Mouse (Mus musculus) naive thymus-derived CD4-positive, alpha-beta T cell, adult 2 months (primary cell): ENCODE data around the gene Iqgap2.

Source experiments
- DNase-seq: peaks from one replicate; pipeline ENCODE4 v3.0.0-alpha.2; 2011; ENCODE audit warnings: low read depth

The Iqgap2 gene

DNA sequence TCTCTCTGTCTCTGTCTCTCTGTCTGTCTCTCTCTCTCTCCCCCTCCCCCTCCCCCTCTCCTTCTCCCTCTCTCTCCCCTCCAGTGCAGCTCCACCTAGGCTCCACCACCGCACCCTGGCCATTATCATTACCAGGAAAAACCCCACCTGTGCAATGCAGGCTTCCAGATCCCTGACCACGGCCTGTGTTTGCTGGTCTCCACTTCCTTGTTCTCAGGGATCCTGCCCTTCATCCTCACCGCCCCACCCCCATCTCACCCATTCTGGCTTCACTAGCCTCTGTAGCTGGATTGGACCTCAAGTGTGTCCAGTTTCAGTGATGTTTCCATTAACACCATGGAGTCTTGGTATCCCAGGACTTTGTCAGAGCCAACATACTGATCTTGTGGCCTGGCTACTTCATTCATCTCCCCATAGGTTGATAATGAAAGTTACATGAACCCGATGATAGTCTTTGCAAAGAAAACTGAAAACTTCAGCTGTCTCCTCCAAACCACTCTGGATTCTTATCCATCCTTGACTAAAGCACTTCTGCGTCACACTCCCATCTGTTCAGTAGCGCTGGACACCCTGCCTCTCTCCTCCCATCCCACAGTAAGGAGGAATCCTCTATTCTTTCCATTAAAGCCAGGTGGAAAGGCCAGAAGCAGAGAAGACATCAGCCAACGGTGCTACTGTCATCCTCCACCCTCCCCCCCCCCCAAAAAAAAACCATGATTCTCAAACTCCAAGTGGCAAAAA, 62.1 kb downstream of the Iqgap2 start:
- no peak for DNase-seq

DNA sequence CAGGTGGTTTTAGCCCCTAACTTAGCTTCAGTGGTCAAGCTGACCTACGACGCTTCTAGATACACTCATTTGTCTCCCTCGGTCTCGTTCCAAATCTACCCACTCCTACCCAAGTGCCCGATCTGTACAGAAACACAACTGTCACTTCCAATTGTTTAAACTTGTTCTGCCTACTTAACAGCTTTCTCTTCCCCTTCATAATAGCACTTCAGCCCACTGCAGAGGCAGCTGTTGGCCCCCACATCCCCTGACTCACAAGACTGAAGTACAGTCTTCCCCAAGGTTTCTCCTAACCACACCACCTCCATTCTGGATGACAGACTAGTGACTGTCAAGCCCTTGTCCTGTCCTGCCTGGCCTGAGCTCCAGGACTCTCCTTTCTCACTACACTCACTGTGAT, 63.1 kb downstream of the Iqgap2 start:
- DNase-seq: no peak

DNA sequence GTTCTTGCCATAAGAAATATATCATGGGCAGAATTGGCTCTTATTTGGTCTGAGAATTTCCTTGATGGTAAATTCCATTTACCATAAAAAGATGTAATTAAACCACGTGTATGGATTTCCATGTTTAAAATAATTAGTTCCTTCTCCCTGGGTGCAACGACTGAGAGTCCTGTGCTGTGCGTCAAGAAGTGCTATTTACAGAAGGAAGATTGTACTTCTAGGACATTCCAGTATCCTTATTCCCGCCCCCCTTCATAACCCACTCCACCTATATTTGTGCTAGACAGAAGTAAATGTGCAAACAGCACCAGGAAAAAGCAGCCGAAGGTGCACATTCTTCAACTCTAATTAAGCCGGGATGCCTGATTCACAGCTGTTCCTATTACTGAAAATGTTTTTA, 65.5 kb downstream of the Iqgap2 start:
- no peak for DNase-seq

DNA sequence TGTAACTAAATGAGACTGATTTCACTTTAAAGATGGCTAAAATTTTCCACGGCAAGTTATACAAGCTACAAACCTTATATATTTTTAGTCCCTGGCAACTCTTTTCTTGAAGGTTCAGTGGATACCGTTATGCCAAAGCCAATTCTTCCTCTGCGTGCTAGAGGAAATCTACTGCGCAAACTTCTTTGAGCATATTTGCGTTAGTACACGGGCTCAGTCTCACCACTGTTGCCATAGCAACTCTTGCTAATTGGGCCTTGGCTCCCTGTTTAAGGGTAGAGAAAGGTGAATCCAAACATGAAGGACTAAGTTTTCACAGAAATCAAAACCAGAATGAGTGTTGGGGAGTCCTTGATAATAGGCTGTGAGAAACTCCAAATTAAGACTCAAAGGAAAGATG, 68.8 kb downstream of the Iqgap2 start:
- DNase-seq: no peak

DNA sequence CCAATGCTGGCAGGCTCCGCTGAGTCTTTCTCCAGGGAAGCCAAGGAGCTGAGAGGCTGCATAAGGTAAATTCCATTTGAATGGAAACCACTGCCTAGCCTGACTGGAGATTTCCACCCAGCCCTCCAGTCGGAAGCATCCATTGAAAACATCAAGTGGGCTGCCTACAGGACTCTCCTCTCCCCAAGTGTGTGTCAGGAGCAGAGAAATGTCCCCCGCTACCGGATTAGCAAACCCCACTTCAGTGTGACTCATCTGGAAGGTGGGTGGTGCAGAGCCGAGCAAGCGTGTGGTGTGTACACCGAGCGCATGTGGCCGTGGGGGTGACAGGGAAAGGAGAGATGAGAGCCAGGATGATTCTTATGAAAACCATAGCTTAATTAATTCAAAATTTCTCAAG, 71.7 kb downstream of the Iqgap2 start:
- no peak for DNase-seq

DNA sequence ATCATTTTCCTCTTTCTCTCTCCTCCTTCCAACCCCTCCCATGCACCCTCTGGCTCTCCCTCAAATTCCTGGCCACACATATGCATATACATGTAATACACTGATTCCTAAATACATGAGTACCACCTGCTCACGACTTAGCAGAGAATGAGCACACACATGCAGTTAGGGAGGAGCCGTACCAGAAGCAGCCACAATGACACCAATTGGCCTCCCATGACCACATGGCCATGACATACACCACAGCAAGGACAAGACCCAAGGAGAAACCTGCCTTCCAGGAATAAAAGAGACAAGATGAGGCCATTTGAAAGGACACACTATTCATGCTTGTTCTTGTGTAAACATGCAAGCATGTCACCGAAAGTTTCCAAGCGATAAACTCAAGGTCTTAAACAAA, 72.8 kb downstream of the Iqgap2 start:
- DNase-seq: no peak

DNA sequence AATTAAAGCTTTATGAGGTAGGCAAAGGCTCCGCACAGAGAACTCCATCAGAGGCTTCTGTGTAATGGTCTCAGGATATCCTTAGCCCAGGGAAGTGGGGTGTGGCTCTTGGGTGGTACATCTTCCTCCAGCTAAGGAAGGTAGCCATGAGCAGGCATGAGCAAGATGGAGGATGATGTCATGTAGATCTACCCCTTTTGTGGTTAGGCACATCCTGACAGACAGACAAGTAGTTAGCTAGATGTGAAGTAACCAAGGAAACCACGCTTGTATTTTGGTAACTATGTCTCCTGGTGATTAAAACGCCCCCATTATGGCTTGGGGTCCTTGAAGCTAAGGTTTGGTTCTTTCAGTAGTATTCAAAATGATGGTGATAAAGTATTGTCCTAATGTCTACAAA, 78.1 kb downstream of the Iqgap2 start:
- peak; percentile 77 for DNase-seq

DNA sequence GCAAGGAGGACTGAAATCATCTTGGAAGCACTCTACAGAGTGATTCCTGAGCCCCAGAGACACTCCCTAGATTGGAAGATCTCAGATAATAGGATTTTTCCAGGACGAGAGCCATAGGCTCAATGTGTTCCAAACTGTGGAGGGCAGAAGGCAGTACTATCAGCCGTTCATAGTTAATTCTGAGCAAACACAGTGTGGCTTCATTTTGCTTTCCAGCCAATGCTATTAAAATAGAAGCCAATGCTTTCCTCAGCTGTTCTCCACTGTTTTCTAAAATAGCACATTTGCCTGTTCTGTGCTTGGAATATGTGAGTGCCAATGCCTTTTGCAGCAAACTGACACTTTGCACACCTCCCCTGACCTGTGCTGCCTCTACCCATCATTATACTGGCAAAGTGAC, 80.9 kb downstream of the Iqgap2 start:
- no peak for DNase-seq

DNA sequence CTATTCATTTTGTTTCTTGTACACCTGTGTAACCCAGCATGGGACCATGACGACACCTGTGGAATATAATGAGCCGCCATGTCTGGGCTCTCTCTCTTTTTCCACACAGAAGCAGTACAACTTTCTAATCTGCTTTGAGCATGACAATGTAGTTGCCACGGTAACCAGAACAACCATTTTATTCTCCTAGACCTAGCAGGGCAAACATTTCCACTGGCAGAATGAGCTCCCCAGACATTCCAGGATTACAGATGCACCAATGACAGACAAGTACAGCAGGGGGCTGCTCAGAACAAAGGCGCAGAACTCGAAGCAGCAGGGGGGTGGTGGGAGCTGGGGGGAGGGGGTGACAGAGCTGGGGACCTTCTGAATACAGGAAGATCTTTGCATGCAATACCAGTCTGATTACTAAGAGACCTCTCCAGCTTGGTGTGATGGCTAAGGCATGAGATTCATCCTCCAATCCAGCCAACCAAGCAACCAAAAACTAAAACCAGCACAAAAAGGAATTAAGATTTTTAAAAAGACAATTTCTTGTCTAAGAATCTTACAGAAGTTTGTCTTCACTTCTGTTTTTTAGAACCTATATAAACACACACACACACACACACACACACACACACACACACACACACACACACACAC, 84.5 kb downstream of the Iqgap2 start:
- DNase-seq: no peak

DNA sequence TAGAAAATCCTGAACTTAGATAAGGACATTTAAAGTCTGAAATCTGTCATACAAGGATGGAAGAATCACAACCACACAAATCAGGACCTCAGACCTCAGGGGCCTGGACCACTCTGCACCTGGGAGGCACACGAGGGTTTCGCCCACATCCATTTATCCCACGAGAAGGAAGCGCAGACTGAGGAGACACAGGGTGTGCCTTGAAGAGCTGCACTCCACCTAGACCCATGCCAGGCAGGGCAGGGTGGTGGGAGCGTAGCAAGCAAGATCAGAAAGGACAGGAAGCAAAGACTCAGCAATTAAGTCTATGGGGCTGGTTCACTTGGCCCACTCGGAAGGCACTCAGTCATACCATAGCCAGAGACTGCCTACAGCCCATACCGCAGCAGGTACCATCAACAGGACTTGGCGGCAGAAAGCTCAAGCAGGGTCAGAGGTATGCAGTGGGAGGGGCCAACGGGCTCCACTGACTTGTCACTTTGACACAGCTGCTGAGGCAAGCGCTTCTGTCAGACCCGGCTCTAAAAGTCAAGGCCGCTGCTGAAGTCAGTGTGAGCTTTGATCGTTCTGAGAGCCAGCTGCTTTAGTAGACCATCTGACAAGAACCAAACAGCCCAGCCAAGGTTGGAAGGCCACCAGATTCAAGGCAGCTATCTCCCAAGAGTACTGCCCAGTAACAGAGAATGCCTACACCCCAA, 86.1 kb downstream of the Iqgap2 start:
- no peak for DNase-seq

DNA sequence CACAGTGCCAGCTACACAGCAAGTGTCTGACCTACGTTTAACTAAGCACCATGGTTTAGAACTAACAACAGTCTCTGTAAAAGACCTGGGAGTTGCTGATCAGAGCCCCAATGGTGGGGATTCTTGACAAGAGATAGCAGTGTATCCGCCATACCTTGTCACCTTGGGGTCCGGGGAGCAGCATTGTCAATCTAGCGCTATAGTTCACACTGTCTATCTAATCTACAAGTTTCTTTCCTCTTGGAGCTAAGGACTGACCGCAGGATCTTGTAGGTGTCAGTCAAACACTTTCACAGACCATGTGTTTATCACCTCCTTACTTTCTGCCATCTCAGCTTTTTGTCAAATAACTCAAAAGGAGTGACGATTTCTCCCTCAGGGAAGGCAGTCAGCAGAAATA, 87.6 kb downstream of the Iqgap2 start:
- no peak for DNase-seq

DNA sequence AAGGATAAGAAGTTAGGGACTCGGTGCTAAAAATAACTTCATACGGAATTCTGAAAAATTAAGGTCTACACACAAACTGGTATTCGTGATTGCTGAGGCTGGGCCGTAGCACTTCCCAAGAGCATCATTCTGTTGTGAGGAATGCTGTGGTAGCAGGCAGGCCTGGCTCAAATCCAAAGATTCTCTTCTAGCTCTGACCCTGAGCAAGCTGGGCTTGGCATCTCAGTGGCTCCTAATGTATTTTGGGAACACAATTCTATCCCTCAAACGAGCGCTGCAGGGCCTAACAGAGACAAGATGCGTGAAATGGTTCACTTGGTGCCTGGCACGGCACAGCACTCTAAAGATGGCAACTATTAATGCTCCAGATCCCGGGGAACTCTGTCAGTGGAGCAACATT, 90.8 kb downstream of the Iqgap2 start:
- DNase-seq: no peak

DNA sequence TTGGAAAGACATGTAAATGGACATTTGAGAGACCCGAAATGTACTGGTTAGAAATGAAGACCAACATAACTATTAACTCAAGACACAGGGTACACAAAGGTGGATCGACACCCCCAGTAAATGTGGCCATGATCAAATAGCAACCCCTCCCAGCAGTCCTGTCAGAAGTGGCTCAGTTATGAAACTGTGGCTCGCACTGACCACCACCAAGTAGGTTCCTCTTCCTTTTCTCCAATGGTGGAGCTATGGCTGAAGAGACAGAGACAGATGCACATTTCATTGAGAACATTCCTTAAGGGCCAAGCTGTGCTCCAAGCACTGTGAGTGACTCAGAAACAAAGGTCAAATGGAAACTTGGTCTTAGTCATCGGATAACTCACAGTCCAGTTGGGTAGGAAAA, 92.4 kb downstream of the Iqgap2 start:
- DNase-seq: no peak

DNA sequence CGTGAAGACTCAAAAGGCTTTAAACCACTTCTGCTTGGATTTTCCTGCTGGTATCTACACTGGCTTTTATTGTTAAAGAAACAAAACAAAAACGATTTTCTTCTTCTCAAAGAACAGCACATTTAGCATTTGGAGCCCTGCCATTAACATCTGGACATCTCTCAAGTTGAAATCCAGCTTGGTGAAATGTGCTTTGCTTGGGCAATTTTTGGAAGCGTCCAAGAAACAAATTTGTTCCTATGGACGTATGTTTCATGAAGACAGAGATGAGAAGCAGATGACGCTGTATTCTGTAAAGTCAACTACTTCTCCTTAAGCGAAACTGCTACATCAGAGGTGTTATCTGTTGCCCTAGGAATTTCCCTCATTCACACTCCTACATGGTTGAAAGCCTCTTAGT, 93.0 kb downstream of the Iqgap2 start:
- no peak for DNase-seq

DNA sequence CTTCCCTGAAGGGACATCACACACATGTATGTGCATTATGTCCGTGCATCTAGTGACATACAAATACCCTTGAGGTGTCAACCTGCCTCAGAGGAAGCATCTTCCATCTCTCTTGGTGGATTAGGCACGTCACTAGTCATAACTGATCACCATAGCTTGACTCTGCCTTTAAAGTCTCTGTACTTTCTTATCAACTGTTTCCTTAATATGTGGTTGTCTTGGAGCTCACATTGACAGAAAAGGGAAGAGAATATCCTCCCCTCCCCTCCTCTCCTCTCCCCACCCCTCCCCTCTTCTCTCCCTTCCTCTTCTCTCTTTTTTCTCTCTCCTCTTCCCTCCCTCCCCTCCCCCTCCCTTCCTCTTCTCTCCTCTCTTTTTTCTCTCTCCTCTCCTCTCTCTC, 94.2 kb downstream of the Iqgap2 start:
- no peak for DNase-seq

DNA sequence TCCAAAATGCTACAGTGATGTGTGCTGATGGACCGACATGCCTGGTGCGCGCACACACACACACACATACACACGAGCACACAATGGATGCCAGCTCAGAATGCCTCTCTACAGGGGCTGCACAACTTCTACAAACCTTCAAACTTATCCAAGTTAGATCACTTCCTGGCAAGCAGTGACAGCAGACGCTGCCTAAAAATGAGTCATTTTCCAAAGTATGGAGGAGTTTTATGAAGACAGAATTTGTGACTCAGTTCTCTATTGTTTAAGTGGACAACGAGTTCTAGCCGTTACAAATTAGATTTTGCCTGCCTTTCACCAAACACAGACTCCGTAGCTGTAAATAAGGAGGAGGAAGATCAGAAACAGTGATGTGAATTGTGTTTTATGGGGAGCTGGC, 97.4 kb downstream of the Iqgap2 start:
- no peak for DNase-seq

DNA sequence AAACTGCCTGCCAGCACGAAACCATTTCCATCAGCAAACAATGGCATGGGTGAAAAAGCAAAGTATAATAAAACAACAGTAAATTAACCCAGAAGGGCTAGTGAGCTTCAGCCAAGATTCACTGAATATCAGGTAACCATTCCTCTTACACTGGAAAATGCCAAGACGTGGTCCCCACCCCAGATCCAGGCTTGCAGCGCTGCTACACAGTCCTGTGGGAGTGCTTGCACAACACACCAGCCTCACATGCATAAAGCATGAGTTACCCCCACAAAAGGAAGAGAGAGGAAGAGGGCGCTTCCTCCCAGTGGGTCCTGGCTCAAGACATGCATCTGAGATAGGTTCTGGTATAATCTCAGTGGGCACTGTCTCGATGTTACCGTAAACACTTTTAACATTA, 100.8 kb downstream of the Iqgap2 start:
- no peak for DNase-seq

DNA sequence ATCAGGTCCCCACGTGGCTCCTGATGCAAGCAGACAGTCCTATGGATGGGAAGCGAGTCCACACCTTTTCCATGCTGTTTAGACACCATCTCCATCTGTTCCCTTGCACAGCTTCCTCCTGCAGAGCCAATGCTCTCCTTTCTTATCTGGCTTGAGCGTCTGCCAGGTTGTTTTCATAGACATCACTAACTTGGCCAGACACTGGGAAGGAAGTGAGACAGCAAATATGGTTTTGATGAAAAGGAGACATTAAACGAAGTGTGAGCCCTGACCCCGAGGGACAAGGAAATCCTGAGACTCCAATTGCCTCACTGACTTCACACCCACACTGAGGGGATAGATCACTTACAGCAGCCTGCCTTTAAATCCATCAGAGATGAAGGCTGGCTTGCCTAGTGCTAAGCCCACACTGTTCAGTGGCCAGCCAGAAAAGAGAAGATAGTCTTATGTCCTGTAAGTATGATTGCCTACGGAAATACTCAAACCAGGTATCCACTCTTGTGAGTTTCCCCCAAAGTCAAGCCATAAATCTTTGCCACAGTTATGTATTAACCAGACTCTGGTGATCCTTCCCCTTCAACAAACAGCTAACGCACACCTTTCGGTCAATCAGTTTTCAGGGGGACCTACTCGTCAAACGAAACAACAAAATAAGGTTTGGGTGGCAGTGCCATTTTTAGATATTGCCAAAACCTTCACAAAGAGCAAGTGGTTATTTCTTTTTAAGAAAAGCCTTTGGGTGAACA, 102.9 kb downstream of the Iqgap2 start:
- no peak for DNase-seq

DNA sequence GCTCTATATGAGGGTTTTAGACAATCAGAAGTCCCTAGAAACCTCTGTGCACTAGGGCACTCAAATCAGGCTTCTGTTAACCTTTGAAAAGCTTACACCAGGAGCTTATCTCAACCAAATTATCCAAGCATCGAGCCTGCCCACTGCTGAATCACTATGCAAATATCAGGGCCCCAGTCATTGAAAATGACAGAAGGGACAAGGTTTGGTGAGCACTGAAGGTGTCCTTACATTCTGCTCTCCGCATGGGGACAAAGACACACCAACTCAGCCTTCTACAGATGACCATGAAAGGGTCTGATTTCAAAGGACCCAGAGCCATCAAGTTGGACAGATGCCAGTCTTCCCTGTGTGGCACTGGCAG, 108.8 kb downstream of the Iqgap2 start:
- DNase-seq: no peak

DNA sequence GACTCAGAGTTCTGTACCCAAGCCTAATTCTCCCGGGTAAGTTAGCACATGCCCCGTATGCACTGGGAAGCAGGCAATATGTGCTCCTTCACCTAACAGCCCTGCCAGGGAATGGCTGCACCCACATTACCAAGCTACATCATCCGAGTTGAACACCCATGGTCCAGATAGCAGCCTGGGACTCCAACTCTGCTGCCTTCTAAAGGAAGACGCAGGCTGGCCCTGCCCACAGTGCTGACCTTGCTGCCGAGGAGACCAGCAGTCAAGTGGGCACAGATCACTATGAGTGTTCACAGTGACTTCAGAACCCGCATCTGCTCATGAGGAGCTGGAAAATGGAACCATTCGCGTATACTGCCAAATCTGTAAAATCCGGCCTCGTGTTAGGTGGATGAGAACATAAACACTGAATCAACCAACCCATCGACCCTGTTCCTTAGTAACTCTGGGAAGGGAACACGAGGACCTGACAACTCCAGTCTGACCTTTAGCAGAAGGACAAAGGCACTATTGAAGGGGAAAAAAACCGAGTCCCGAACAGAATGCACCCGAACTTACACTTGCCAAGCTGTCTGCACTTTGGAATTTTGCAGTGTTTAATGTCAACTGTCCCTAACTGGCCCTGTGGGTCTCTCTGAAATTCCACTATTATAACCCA, 109.3 kb downstream of the Iqgap2 start:
- DNase-seq: no peak

DNA sequence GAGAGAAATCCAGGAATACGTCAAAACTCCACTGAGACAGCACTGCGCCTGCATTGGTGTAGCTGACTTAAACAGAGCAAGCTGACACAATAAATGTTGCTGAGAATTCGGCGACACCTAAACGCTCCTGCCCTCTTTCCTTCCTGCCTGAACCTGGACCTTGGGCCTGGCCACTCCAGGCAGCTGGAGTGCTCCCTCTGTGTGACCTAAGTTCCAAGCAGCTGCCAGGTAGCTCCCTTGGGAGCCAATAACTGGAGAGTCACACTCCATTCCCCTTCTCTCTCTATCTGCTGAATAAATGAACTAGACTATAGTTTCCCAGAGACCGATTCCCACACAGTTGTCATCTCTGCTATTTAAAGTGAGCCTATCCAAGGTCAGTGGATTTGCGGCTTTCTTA, 111.7 kb downstream of the Iqgap2 start:
- no peak for DNase-seq

DNA sequence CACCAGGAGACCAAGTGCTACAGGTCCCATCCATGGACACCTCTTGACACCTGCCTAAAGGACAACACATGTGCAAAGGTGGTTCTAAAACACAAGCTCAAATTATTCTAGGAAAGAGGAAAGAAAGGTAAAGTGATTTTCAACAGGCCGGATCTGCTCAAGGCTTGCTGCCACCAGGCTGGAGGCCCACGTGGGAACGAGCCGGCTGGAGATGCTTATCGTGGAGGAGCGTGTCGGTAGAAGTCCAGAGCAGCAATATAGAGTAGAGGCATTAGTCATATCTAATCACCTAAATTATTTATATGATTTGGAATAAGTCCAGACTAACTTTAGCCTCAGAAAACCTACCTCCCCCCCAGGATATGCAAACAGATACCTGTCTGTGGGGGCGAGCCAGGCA, 112.5 kb downstream of the Iqgap2 start:
- no peak for DNase-seq
